Mouse (Mus musculus) heart, postnatal 4 days (tissue): ENCODE data around the gene Kansl1. TPM values are rescaled to one million over a fixed set of nuclear protein-coding genes. Genes with fewer than 3 reads are reported as not detected.

Experiments used
- DNase-seq: peaks from one replicate; pipeline ENCODE4 v3.0.0; 2021
- total RNA-seq, 2 experiments: library from RNA; stranded (reverse); gene quantifications; 2 replicates each; pipeline ENCODE4 v1.2.3; 2021

The Kansl1 gene
- total RNA-seq, 2 experiments from 2014 or later, result 35.5 TPM

GRCm38 (mm10) chr11:104438450-104438849 is 30.2 kb downstream of the Kansl1 start:
- DNase-seq, result no peak

GRCm38 (mm10) chr11:104436394-104436954 is 32.2 kb downstream of the Kansl1 start:
- no peak for DNase-seq

- DNase-seq, result no peak
Measured at GRCm38 (mm10) chr11:104435753-104436152, 32.9 kb downstream of the Kansl1 start.

GRCm38 (mm10) chr11:104435141-104435540 is 33.5 kb downstream of the Kansl1 start:
- DNase-seq, result no peak

GRCm38 (mm10) chr11:104432251-104432650 is 36.4 kb downstream of the Kansl1 start:
- DNase-seq, result no peak

GRCm38 (mm10) chr11:104431807-104432206 is 36.9 kb downstream of the Kansl1 start:
- DNase-seq, result no peak

- peak; percentile 28 for DNase-seq
Measured at GRCm38 (mm10) chr11:104424727-104425416, 43.8 kb downstream of the Kansl1 start.

GRCm38 (mm10) chr11:104412254-104412653 is 56.4 kb downstream of the Kansl1 start:
- no peak for DNase-seq

GRCm38 (mm10) chr11:104407391-104407790 is 61.3 kb downstream of the Kansl1 start:
- no peak for DNase-seq

GRCm38 (mm10) chr11:104400961-104401360 is 67.7 kb downstream of the Kansl1 start:
- DNase-seq, result no peak

- no peak for DNase-seq
Measured at GRCm38 (mm10) chr11:104399459-104400216, 69.0 kb downstream of the Kansl1 start.

GRCm38 (mm10) chr11:104395648-104396047 is 73.0 kb downstream of the Kansl1 start:
- no peak for DNase-seq

- DNase-seq, result peak; percentile 38
Measured at GRCm38 (mm10) chr11:104393196-104393595, 75.5 kb downstream of the Kansl1 start.

GRCm38 (mm10) chr11:104392153-104392552 is 76.5 kb downstream of the Kansl1 start:
- no peak for DNase-seq

- no peak for DNase-seq
Measured at GRCm38 (mm10) chr11:104387284-104387683, 81.4 kb downstream of the Kansl1 start.

GRCm38 (mm10) chr11:104386595-104386994 is 82.1 kb downstream of the Kansl1 start:
- DNase-seq, result no peak

GRCm38 (mm10) chr11:104383167-104383810 is 85.4 kb downstream of the Kansl1 start:
- DNase-seq, result no peak

- no peak for DNase-seq
Measured at GRCm38 (mm10) chr11:104381887-104382286, 86.8 kb downstream of the Kansl1 start.

- DNase-seq, result peak; percentile 17
Measured at GRCm38 (mm10) chr11:104379635-104380034, 89.0 kb downstream of the Kansl1 start.

- DNase-seq, result no peak
Measured at GRCm38 (mm10) chr11:104376291-104376690, 92.4 kb downstream of the Kansl1 start.

GRCm38 (mm10) chr11:104367486-104368190 is 101.0 kb downstream of the Kansl1 start:
- DNase-seq, result no peak
